Mouse (Mus musculus): ENCODE results near the gene Slc38a10.

Slc38a10 gene

GRCm38 (mm10) chr11:120179374-120179773, 28.2 kb upstream of the Slc38a10 start:
- DNase-seq (ENCODE audit: low read depth, low spot score): no peak

- DNase-seq (ENCODE audit: low read depth, low spot score): no peak
Measured at GRCm38 (mm10) chr11:120175948-120176347, 24.8 kb upstream of the Slc38a10 start.

- no peak for DNase-seq (ENCODE audit: low read depth, low spot score)
Measured at GRCm38 (mm10) chr11:120173213-120173612, 22.1 kb upstream of the Slc38a10 start.

- DNase-seq (ENCODE audit: low read depth, low spot score): no peak
Measured at GRCm38 (mm10) chr11:120171168-120171567, 20.0 kb upstream of the Slc38a10 start.

- DNase-seq (ENCODE audit: low read depth, low spot score): no peak
Measured at GRCm38 (mm10) chr11:120169208-120169992, 18.3 kb upstream of the Slc38a10 start.

- no peak for DNase-seq (ENCODE audit: low read depth, low spot score)
Measured at GRCm38 (mm10) chr11:120168516-120168915, 17.4 kb upstream of the Slc38a10 start.

GRCm38 (mm10) chr11:120167921-120168356, 16.8 kb upstream of the Slc38a10 start:
- DNase-seq (ENCODE audit: low read depth, low spot score): no peak

GRCm38 (mm10) chr11:120167059-120167458, 15.9 kb upstream of the Slc38a10 start:
- no peak for DNase-seq (ENCODE audit: low read depth, low spot score)

- no peak for DNase-seq (ENCODE audit: low read depth, low spot score)
Measured at GRCm38 (mm10) chr11:120164471-120165261, 13.5 kb upstream of the Slc38a10 start.

GRCm38 (mm10) chr11:120164028-120164427, 12.9 kb upstream of the Slc38a10 start:
- DNase-seq (ENCODE audit: low read depth, low spot score): no peak

GRCm38 (mm10) chr11:120163207-120163606, 12.1 kb upstream of the Slc38a10 start:
- no peak for DNase-seq (ENCODE audit: low read depth, low spot score)

- no peak for DNase-seq (ENCODE audit: low read depth, low spot score)
Measured at GRCm38 (mm10) chr11:120161245-120161644, 10.1 kb upstream of the Slc38a10 start.

GRCm38 (mm10) chr11:120160478-120160877, 9.3 kb upstream of the Slc38a10 start:
- no peak for DNase-seq (ENCODE audit: low read depth, low spot score)

- DNase-seq (ENCODE audit: low read depth, low spot score): no peak
Measured at GRCm38 (mm10) chr11:120159653-120160052, 8.5 kb upstream of the Slc38a10 start.

GRCm38 (mm10) chr11:120158828-120159227, 7.7 kb upstream of the Slc38a10 start:
- no peak for DNase-seq (ENCODE audit: low read depth, low spot score)

GRCm38 (mm10) chr11:120150440-120151112, 570 bp downstream of the Slc38a10 start:
- no peak for DNase-seq (ENCODE audit: low read depth, low spot score)

GRCm38 (mm10) chr11:120149510-120150200, 1.5 kb downstream of the Slc38a10 start:
- DNase-seq (ENCODE audit: low read depth, low spot score): no peak

GRCm38 (mm10) chr11:120148201-120148855, 2.8 kb downstream of the Slc38a10 start:
- no peak for DNase-seq (ENCODE audit: low read depth, low spot score)

GRCm38 (mm10) chr11:120143708-120144497, 7.2 kb downstream of the Slc38a10 start:
- no peak for DNase-seq (ENCODE audit: low read depth, low spot score)

- DNase-seq (ENCODE audit: low read depth, low spot score): peak; percentile 46
Measured at GRCm38 (mm10) chr11:120142601-120143051, 8.5 kb downstream of the Slc38a10 start.
